Mouse (Mus musculus): ENCODE results near the gene Atg4a. TPM values are rescaled to one million over a fixed set of nuclear protein-coding genes. Genes with fewer than 3 reads are reported as not detected.
A peak's percentile ranks its signal among the peaks of the same experiment; 100 is the strongest.

Gene Atg4a
- polyA plus RNA-seq, 1 experiment from 2014 or later = 17.6 TPM

GRCm38 (mm10) chrX:141160371-141160770 is 203.7 kb downstream of the Atg4a start:
- Histone ChIP-seq H3K27ac (no peak overlapping the region), H3K4me1 (no peaks in the 10 kb centered on the region), H3K9ac (no peak overlapping the region), H3K27me3 (peaks cover 15% of the 10 kb centered on the region), H3K4me3 (no peak overlapping the region), H3K4me2 (no peak overlapping the region), H3K9me3 (no peaks in the 10 kb centered on the region), H3K36me3 (no peaks in the 10 kb centered on the region)
- WGBS = 64% methylated on average over 3 of the region's 3 CpGs
- no peak for ATAC-seq (ENCODE audit: insufficient number of reproducible peaks, insufficient read depth, low FRiP score, low TSS enrichment, low read depth)

GRCm38 (mm10) chrX:141165067-141165466 is 208.4 kb downstream of the Atg4a start:
- H3K4me3 ChIP-seq = no peak overlapping the region
- H3K27me3 ChIP-seq = peaks cover 38% of the 10 kb centered on the region
- H3K36me3 ChIP-seq = no peaks in the 10 kb centered on the region
- H3K27ac ChIP-seq = no peak overlapping the region
- no peaks in the 10 kb centered on the region for H3K4me1 ChIP-seq
- WGBS = 92% methylated on average over 4 of the region's 4 CpGs
- no peak overlapping the region for H3K4me2 ChIP-seq
- H3K9me3 ChIP-seq = no peaks in the 10 kb centered on the region
- H3K9ac ChIP-seq = no peak overlapping the region
- no peak for ATAC-seq (ENCODE audit: insufficient number of reproducible peaks, insufficient read depth, low FRiP score, low TSS enrichment, low read depth)

- H3K4me2 ChIP-seq = 0 out of 2 replicates have a peak overlapping the region, but pooled peaks have one; percentile 24
- H3K4me3 ChIP-seq = no peak overlapping the region
- 36% methylated on average over 7 of the region's 7 CpGs for WGBS
- H3K27ac ChIP-seq = no peak overlapping the region
- H3K9ac ChIP-seq = no peak overlapping the region
- ATAC-seq (ENCODE audit: insufficient number of reproducible peaks, insufficient read depth, low FRiP score, low TSS enrichment, low read depth) = no peak
- peaks cover 58% of the 10 kb centered on the region for H3K27me3 ChIP-seq
- no peaks in the 10 kb centered on the region for H3K36me3 ChIP-seq
- no peaks in the 10 kb centered on the region for H3K9me3 ChIP-seq
- no peaks in the 10 kb centered on the region for H3K4me1 ChIP-seq
Measured at GRCm38 (mm10) chrX:141175353-141175752, 218.6 kb downstream of the Atg4a start.

GRCm38 (mm10) chrX:141195036-141195435 is 238.3 kb downstream of the Atg4a start:
- Histone ChIP-seq H3K27me3 (peaks cover 66% of the 10 kb centered on the region), H3K36me3 (no peaks in the 10 kb centered on the region), H3K4me1 (no peaks in the 10 kb centered on the region), H3K9me3 (no peaks in the 10 kb centered on the region), H3K4me3 (no peak overlapping the region), H3K27ac (no peak overlapping the region), H3K9ac (no peak overlapping the region), H3K4me2 (no peak overlapping the region)
- no peak for ATAC-seq (ENCODE audit: insufficient number of reproducible peaks, insufficient read depth, low FRiP score, low TSS enrichment, low read depth)

- peaks cover 53% of the 10 kb centered on the region for H3K27me3 ChIP-seq
- no peaks in the 10 kb centered on the region for H3K36me3 ChIP-seq
- H3K4me2 ChIP-seq = no peak overlapping the region
- H3K4me1 ChIP-seq = no peaks in the 10 kb centered on the region
- H3K9me3 ChIP-seq = no peaks in the 10 kb centered on the region
- ATAC-seq (ENCODE audit: insufficient number of reproducible peaks, insufficient read depth, low FRiP score, low TSS enrichment, low read depth) = no peak
- no peak overlapping the region for H3K9ac ChIP-seq
- no peak overlapping the region for H3K4me3 ChIP-seq
- no peak overlapping the region for H3K27ac ChIP-seq
- WGBS = 71% methylated on average over 3 of the region's 3 CpGs
Measured at GRCm38 (mm10) chrX:141198993-141199392, 242.3 kb downstream of the Atg4a start.

GRCm38 (mm10) chrX:141212802-141213201 is 256.1 kb downstream of the Atg4a start:
- Histone ChIP-seq H3K27me3 (peaks cover 43% of the 10 kb centered on the region), H3K9me3 (no peaks in the 10 kb centered on the region), H3K27ac (no peak overlapping the region), H3K4me1 (no peaks in the 10 kb centered on the region), H3K36me3 (no peaks in the 10 kb centered on the region), H3K4me3 (no peak overlapping the region), H3K4me2 (no peak overlapping the region), H3K9ac (no peak overlapping the region)
- no peak for ATAC-seq (ENCODE audit: insufficient number of reproducible peaks, insufficient read depth, low FRiP score, low TSS enrichment, low read depth)
- WGBS = 40% methylated on average over 5 of the region's 5 CpGs

Other genes starting within 250 kb of the Atg4a start
- gene Tex13b, start 143.5 kb upstream of the Atg4a start, polyA plus RNA-seq (2015; fragmentation: Nextera tagmentation; extraction: Ambion mirVana) = 0.13 TPM in 1 of 2 replicates, not detected in the other
- 0.12 TPM in 1 of 2 replicates, not detected in the other for gene Vsig1, start 49.3 kb upstream of the Atg4a start, polyA plus RNA-seq (2015; fragmentation: Nextera tagmentation; extraction: Ambion mirVana)
- gene Psmd10, start 179 bp upstream of the Atg4a start, polyA plus RNA-seq (2015; fragmentation: Nextera tagmentation; extraction: Ambion mirVana) = 39.5 and 43.3 TPM in 2 replicates